Mouse (Mus musculus) forebrain, postnatal 0 days (tissue): ENCODE measurements around the gene 4932429P05Rik. TPM values are rescaled to one million over a fixed set of nuclear protein-coding genes. Genes with fewer than 3 reads are reported as not detected.

Source experiments
- ATAC-seq: fragments of 200-750 bp; cut with Nextera tagmentation; 2 replicates; pipeline ENCODE4 v1.8.0; 2017; ENCODE audit warnings: mild to moderate bottlenecking, moderate library complexity
- DNase-seq: peaks from one replicate; pipeline ENCODE4 v3.0.0-alpha.2; 2015
- H3K27ac ChIP-seq: fragments of 300-500 bp; sonication (generic); 2 replicates; pipeline ENCODE4 v1.5.1; 2014; ENCODE audit warnings: low read depth, mild to moderate bottlenecking, antibody characterized with exemption, low read length, moderate library complexity, mixed read lengths
- H3K27me3 ChIP-seq: fragments of 300-500 bp; sonication (generic); 2 replicates; pipeline ENCODE4 v1.6.1; 2014; ENCODE audit warnings: mild to moderate bottlenecking, low read length, mixed read lengths; ENCODE audit not compliant: insufficient read depth
- H3K36me3 ChIP-seq: fragments of 300-500 bp; sonication (generic); 2 replicates; pipeline ENCODE4 v1.6.1; 2014; ENCODE audit warnings: mild to moderate bottlenecking, moderate library complexity; ENCODE audit not compliant: insufficient read depth
- H3K4me1 ChIP-seq: fragments of 300-500 bp; sonication (generic); 2 replicates; pipeline ENCODE4 v1.6.1; 2014; ENCODE audit warnings: antibody characterized with exemption; ENCODE audit not compliant: insufficient read depth
- H3K4me2 ChIP-seq: fragments of 300-500 bp; sonication (generic); 2 replicates; pipeline ENCODE4 v1.6.1; 2014; ENCODE audit warnings: low read depth, mild to moderate bottlenecking, moderate library complexity
- H3K4me3 ChIP-seq: fragments of 300-500 bp; sonication (generic); 2 replicates; pipeline ENCODE4 v1.5.1; 2014; ENCODE audit warnings: low read depth, low read length, mixed read lengths
- H3K9ac ChIP-seq: fragments of 300-500 bp; sonication (generic); 2 replicates; pipeline ENCODE4 v1.6.1; 2014; ENCODE audit warnings: mild to moderate bottlenecking
- H3K9me3 ChIP-seq: fragments of 300-500 bp; sonication (generic); 2 replicates; pipeline ENCODE4 v1.6.1; 2016; ENCODE audit warnings: low read length
- CTCF ChIP-seq: sonication (generic); IDR thresholded peaks from 2 replicates; pipeline ENCODE4 v1.5.1; 2016; ENCODE audit warnings: antibody characterized with exemption, control low read depth, low read depth
- polyA plus RNA-seq: library from polyadenylated mRNA; unstranded; fragments of >200 nt; fragmentation: Nextera tagmentation; extraction: Ambion mirVana; gene quantifications from 2 replicates; pipeline ENCODE4 v1.2.1, GENCODE M21; 2015
- total RNA-seq: library from RNA; depleted of rRNA; stranded (reverse); fragments of >200 nt; gene quantifications from 2 replicates; pipeline ENCODE4 v1.2.3, GENCODE M21; 2014; rRNA removed

The 4932429P05Rik gene
- total RNA-seq (not detected in 2 replicates), polyA plus RNA-seq (not detected in 2 replicates)

GRCm38 (mm10) chrX:89751968-89752367, at the start of gene 4932429P05Rik:
4932429P05Rik (plus strand) TSS chrX:89752268.
- no peak for TF ChIP-seq CTCF
- no peaks in the 10 kb centered on the region for H3K9me3 ChIP-seq
- no peaks in the 10 kb centered on the region for H3K27me3 ChIP-seq
- H3K27ac ChIP-seq = no peak within 1 kb of the TSS
- H3K4me1 ChIP-seq = no peaks in the 10 kb centered on the region
- no peak within 1 kb of the TSS for H3K4me2 ChIP-seq
- no peaks in the 10 kb centered on the region for H3K36me3 ChIP-seq
- no peak within 1 kb of the TSS for H3K9ac ChIP-seq
- DNase-seq = no peak
- ATAC-seq = no peak
- no peak within 1 kb of the TSS for H3K4me3 ChIP-seq

Other genes starting within 250 kb of the 4932429P05Rik start
- gene 4930415L06Rik, start 180.6 kb downstream of the 4932429P05Rik start, total RNA-seq = not detected in 2 replicates
- not detected in 2 replicates for gene 4930415L06Rik, start 180.6 kb downstream of the 4932429P05Rik start, polyA plus RNA-seq